Mouse (Mus musculus) midbrain, embryonic 14.5 days (tissue): ENCODE measurements around the gene Cramp1l. TPM values are rescaled to one million over a fixed set of nuclear protein-coding genes. Genes with fewer than 3 reads are reported as not detected.
"Not testable (repeated sequence)": the region's sequence is repeated elsewhere in the genome, so short reads cannot be mapped to it uniquely, and the experiment has no call there.

Experiments
- ATAC-seq: fragments of 200-750 bp; cut with Nextera tagmentation; 2 replicates; pipeline ENCODE4 v1.8.0; 2017; ENCODE audit warnings: moderate number of reproducible peaks, moderate library complexity; ENCODE audit not compliant: low FRiP score, low TSS enrichment
- DNase-seq: peaks from one replicate; pipeline ENCODE4 v3.0.0-alpha.2; 2015
- H3K27ac ChIP-seq: fragments of 300-500 bp; sonication (generic); replicated peaks from 2 replicates; pipeline ENCODE4 v1.5.1; 2014; ENCODE audit warnings: mild to moderate bottlenecking, low read depth, low read length, moderate library complexity
- H3K27me3 ChIP-seq: fragments of 300-500 bp; sonication (generic); 2 replicates; pipeline ENCODE4 v1.6.1; 2014; ENCODE audit warnings: low read length, control low read depth, mixed read lengths; ENCODE audit not compliant: control insufficient read depth, insufficient read depth
- H3K36me3 ChIP-seq: fragments of 300-500 bp; sonication (generic); 2 replicates; pipeline ENCODE4 v1.6.1; 2014; ENCODE audit warnings: low read length, control low read depth; ENCODE audit not compliant: control insufficient read depth, insufficient read depth
- H3K4me1 ChIP-seq: fragments of 300-500 bp; sonication (generic); 2 replicates; pipeline ENCODE4 v1.6.1; 2014; ENCODE audit warnings: mild to moderate bottlenecking, antibody characterized with exemption, low read length, control low read depth; ENCODE audit not compliant: control insufficient read depth, insufficient read depth
- H3K4me2 ChIP-seq: fragments of 300-500 bp; sonication (generic); 2 replicates; pipeline ENCODE4 v1.6.1; 2014; ENCODE audit warnings: mild to moderate bottlenecking, low read length, moderate library complexity
- H3K4me3 ChIP-seq: fragments of 300-500 bp; sonication (generic); replicated peaks from 2 replicates; pipeline ENCODE4 v1.5.1; 2014; ENCODE audit warnings: low read depth, low read length
- H3K9ac ChIP-seq: fragments of 300-500 bp; sonication (generic); replicated peaks from 2 replicates; pipeline ENCODE4 v1.6.1; 2014; ENCODE audit warnings: mild to moderate bottlenecking, low read length, moderate library complexity
- H3K9me3 ChIP-seq: fragments of 300-500 bp; sonication (generic); 2 replicates; pipeline ENCODE4 v1.6.1; 2016; ENCODE audit warnings: low read length, control low read depth, mixed read lengths; ENCODE audit not compliant: control insufficient read depth
- WGBS: fragments of 180-500 bp; shearing (Covaris S2); extraction: QIAGEN DNeasy Blood & Tissue Kit; methylation state at CpG from one replicate; pipeline ENCODE4 v1.1.7; 2014; 5-methylcytosine and 5-hydroxymethylcytosine counted together
- polyA plus RNA-seq: library from polyadenylated mRNA; unstranded; fragments of >200 nt; fragmentation: Nextera tagmentation; extraction: Ambion mirVana; gene quantifications from 2 replicates; pipeline ENCODE4 v1.2.1, GENCODE M21; 2014

Gene Cramp1l
- polyA plus RNA-seq, 1 experiment from 2014 or later = 9.2 TPM

- DNase-seq = no peak
- Histone ChIP-seq H3K4me1 (no peaks in the 10 kb centered on the region), H3K9me3 (no peaks in the 10 kb centered on the region), H3K36me3 (peaks cover 92% of the 10 kb centered on the region), H3K4me3 (no peak overlapping the region), H3K27ac (no peak overlapping the region), H3K9ac (no peak overlapping the region), H3K4me2 (no peak overlapping the region), H3K27me3 (no peaks in the 10 kb centered on the region)
- 97% methylated on average over 6 of the region's 6 CpGs for WGBS
- ATAC-seq = no peak
Measured at GRCm38 (mm10) chr17:24987221-24987620, 28.4 kb downstream of the Cramp1l start.

GRCm38 (mm10) chr17:24960852-24961715 is 54.5 kb downstream of the Cramp1l start:
- Histone ChIP-seq H3K9ac (peak overlapping the region; percentile 18; the same call in 1 of the 2 replicates), H3K9me3 (no peaks in the 10 kb centered on the region), H3K4me3 (peak overlapping the region; percentile 81), H3K4me2 (peak overlapping the region; percentile 77), H3K4me1 (peaks cover 13% of the 10 kb centered on the region), H3K27me3 (no peaks in the 10 kb centered on the region), H3K27ac (no peak overlapping the region), H3K36me3 (peaks cover 43% of the 10 kb centered on the region)
- WGBS = 16% methylated on average over 21 of the region's 21 CpGs
- DNase-seq (peak; percentile 2), ATAC-seq (peak; percentile 65)

- H3K27me3 ChIP-seq = no peaks in the 10 kb centered on the region
Measured at GRCm38 (mm10) chr17:24960135-24960851, 55.3 kb downstream of the Cramp1l start, which contains the start of gene Jpt2. TSS of gene Jpt2 (minus strand) at chr17:24960689.

GRCm38 (mm10) chr17:24959371-24959770 is 56.2 kb downstream of the Cramp1l start:
- peaks cover 43% of the 10 kb centered on the region for H3K36me3 ChIP-seq
- H3K4me3 ChIP-seq = peak overlapping the region; percentile 81
- H3K9ac ChIP-seq = peak overlapping the region; percentile 82
- H3K4me2 ChIP-seq = peak overlapping the region; percentile 77
- no peak overlapping the region for H3K27ac ChIP-seq
- WGBS = 43% methylated on average over 8 of the region's 8 CpGs
- DNase-seq (peak; percentile 12), ATAC-seq (no peak)
- peaks cover 13% of the 10 kb centered on the region for H3K4me1 ChIP-seq
- H3K9me3 ChIP-seq = no peaks in the 10 kb centered on the region
- H3K27me3 ChIP-seq = no peaks in the 10 kb centered on the region

More at GRCm38 (mm10) chr17:24960135-24960851, 55.3 kb downstream of the Cramp1l start, which contains the start of gene Jpt2:
- no peaks in the 10 kb centered on the region for H3K9me3 ChIP-seq
- DNase-seq (peak; percentile 99), ATAC-seq (peak; percentile 100)
- peak within 1 kb of the TSS; percentile 81 for H3K4me3 ChIP-seq
- H3K36me3 ChIP-seq = peaks cover 43% of the 10 kb centered on the region
- peaks cover 13% of the 10 kb centered on the region for H3K4me1 ChIP-seq
- peak within 1 kb of the TSS; percentile 77 for H3K4me2 ChIP-seq
- WGBS = under 1% methylated on average over 59 of the region's 59 CpGs
- H3K9ac ChIP-seq = peak within 1 kb of the TSS; percentile 82
- H3K27ac ChIP-seq = peak within 1 kb of the TSS; percentile 87

- peaks cover 74% of the 10 kb centered on the region for H3K36me3 ChIP-seq
- no peak overlapping the region for H3K9ac ChIP-seq
- no peak overlapping the region for H3K4me2 ChIP-seq
- no peak for DNase-seq
- ATAC-seq = no peak
- no peak overlapping the region for H3K27ac ChIP-seq
- no peak overlapping the region for H3K4me3 ChIP-seq
- H3K9me3 ChIP-seq = no peaks in the 10 kb centered on the region
- WGBS = 96% methylated on average over 2 of the region's 2 CpGs
- H3K27me3 ChIP-seq = no peaks in the 10 kb centered on the region
- no peaks in the 10 kb centered on the region for H3K4me1 ChIP-seq
Measured at GRCm38 (mm10) chr17:24953291-24953690, 62.3 kb downstream of the Cramp1l start.

GRCm38 (mm10) chr17:24950671-24951070 is 64.9 kb downstream of the Cramp1l start:
- WGBS = 97% methylated on average over 2 of the region's 2 CpGs
- H3K36me3 ChIP-seq = peaks cover 90% of the 10 kb centered on the region
- no peak overlapping the region for H3K27ac ChIP-seq
- no peaks in the 10 kb centered on the region for H3K9me3 ChIP-seq
- H3K27me3 ChIP-seq = no peaks in the 10 kb centered on the region
- no peak for ATAC-seq
- no peaks in the 10 kb centered on the region for H3K4me1 ChIP-seq
- no peak overlapping the region for H3K4me3 ChIP-seq
- DNase-seq = no peak
- H3K4me2 ChIP-seq = no peak overlapping the region
- H3K9ac ChIP-seq = no peak overlapping the region

GRCm38 (mm10) chr17:24948204-24948603 is 67.4 kb downstream of the Cramp1l start:
- 97% methylated on average over 5 of the region's 5 CpGs for WGBS
- Histone ChIP-seq H3K9me3 (no peaks in the 10 kb centered on the region), H3K4me3 (no peak overlapping the region), H3K9ac (no peak overlapping the region), H3K27ac (no peak overlapping the region), H3K4me2 (no peak overlapping the region), H3K36me3 (peaks cover 80% of the 10 kb centered on the region), H3K4me1 (no peaks in the 10 kb centered on the region), H3K27me3 (no peaks in the 10 kb centered on the region)
- DNase-seq (no peak), ATAC-seq (no peak)

GRCm38 (mm10) chr17:24943589-24943988 is 72.0 kb downstream of the Cramp1l start:
- peaks cover 54% of the 10 kb centered on the region for H3K36me3 ChIP-seq
- ATAC-seq, H3K9me3 ChIP-seq, H3K9ac ChIP-seq, H3K4me1 ChIP-seq, H3K27me3 ChIP-seq, H3K4me2 ChIP-seq, H3K27ac ChIP-seq, DNase-seq, H3K4me3 ChIP-seq: not testable (repeated sequence)
- 84% methylated on average over 1 of the region's 1 CpGs for WGBS
